Mouse (Mus musculus): Measurements from ENCODE around the gene D5Ertd577e.

The D5Ertd577e gene

DNA sequence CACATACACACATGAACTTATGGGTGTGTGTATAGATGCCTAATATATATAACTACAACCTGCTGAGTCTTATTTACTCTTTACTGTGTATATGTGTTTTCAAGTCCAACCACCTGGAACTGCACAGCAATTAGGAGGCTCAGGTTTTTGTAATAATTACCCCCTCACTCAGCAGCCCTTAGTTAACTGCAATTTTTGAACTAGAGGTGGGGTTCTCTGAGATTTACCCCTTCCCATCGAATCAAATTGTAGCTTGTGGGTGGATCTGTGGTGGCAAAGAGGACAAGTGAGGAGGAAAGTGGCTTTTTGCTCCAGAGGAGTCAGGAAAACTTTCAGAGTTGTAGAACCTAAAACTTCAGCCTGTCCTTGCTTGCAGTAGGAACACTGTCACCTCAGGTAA lies at the start of gene D5Ertd577e:
Gene D5Ertd577e (plus strand): TSS at position 301 of the 400 bp plus-strand sequence.
- 23% methylated on average over 1 of the region's 1 CpGs for WGBS

DNA sequence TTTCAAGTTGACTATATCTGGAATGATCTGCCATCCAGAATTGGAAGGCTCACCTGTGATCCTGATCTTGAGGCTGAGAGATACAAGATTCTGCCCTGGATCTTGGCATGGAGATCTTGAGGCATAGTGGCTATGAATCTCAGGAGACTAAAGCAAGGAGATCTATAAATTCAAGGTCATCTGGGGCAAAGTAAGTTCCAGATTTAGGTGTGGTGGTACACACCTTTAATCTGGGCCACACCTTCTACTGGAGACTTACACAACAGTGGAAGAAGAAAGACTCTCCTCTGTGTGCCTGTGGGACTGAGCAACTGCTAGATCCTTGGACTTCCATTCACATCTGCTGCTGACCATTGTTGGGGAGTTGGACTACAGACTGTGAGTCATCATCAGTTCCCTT lies 53.9 kb downstream of the D5Ertd577e start, which contains the start of gene Gm3286:
Gene Gm3286 (plus strand): TSS at position 301 of the 400 bp plus-strand sequence.

